Mouse (Mus musculus): ENCODE data around the gene Ccl17. TPM values are rescaled to one million over a fixed set of nuclear protein-coding genes. Genes with fewer than 3 reads are reported as not detected.

The Ccl17 gene
- polyA plus RNA-seq, 2 experiments: 0.11 TPM; not detected in 1

GRCm38 (mm10) chr8:94773700-94774171 lies 36.5 kb upstream of the Ccl17 start:
- Histone ChIP-seq H3K27ac (no peak overlapping the region), H3K4me1 (replicated peaks; ENCODE audit: control insufficient read depth in 2 of 2, insufficient read depth in 2 of 2, low read length in 1 of 2) (peaks cover 3 to 12% of the 10 kb centered on the region in 2 experiments; a peak in 2 of 4 replicates), H3K4me2 (ENCODE audit: low read depth) (no peak overlapping the region), H3K4me3 (ENCODE audit: insufficient read depth in 1 of 2, low read depth in 2 of 2, low read length in 2 of 2) (no peak overlapping the region), H3K9ac (replicated peaks) (no peak overlapping the region), H3K27me3 (ENCODE audit: control insufficient read depth, insufficient read depth, low read length) (peaks cover 49% of the 10 kb centered on the region), H3K9me3 (ENCODE audit: control insufficient read depth, low read length) (no peaks in the 10 kb centered on the region), H3K36me3 (replicated peaks; ENCODE audit: control insufficient read depth, insufficient read depth, low read depth) (no peaks in the 10 kb centered on the region)
- WGBS (ENCODE audit: insufficient replicate concordance): 67% methylated on average over 12 of the region's 12 CpGs
- TF ChIP-seq EP300 (IDR thresholded peaks at IDR 0.05; ENCODE audit: low read depth): no peak
- no peak for TF ChIP-seq CTCF (IDR thresholded peaks at IDR 0.05; ENCODE audit: low read depth)
- DNase-seq (ENCODE audit: low read depth in 3 of 3, low spot score in 3 of 3) (no peak), ATAC-seq (ENCODE audit: insufficient read depth) (no peak)

GRCm38 (mm10) chr8:94774601-94775000 lies 35.7 kb upstream of the Ccl17 start:
- Histone ChIP-seq H3K4me3 (ENCODE audit: insufficient read depth in 1 of 2, low read depth in 2 of 2, low read length in 2 of 2) (no peak overlapping the region), H3K27ac (no peak overlapping the region), H3K36me3 (replicated peaks; ENCODE audit: control insufficient read depth, insufficient read depth, low read depth) (no peaks in the 10 kb centered on the region), H3K9ac (replicated peaks) (no peak overlapping the region), H3K9me3 (ENCODE audit: control insufficient read depth, low read length) (no peaks in the 10 kb centered on the region), H3K27me3 (ENCODE audit: control insufficient read depth, insufficient read depth, low read length) (peaks cover 48% of the 10 kb centered on the region), H3K4me2 (ENCODE audit: low read depth) (no peak overlapping the region), H3K4me1 (replicated peaks; ENCODE audit: control insufficient read depth in 2 of 2, insufficient read depth in 2 of 2, low read length in 1 of 2) (peaks cover 3 to 17% of the 10 kb centered on the region in 2 experiments; a peak in 2 of 4 replicates)
- no peak for DNase-seq (ENCODE audit: low read depth in 3 of 3, low spot score in 3 of 3)
- no peak for TF ChIP-seq EP300 (IDR thresholded peaks at IDR 0.05; ENCODE audit: low read depth)
- no peak for TF ChIP-seq CTCF (IDR thresholded peaks at IDR 0.05; ENCODE audit: low read depth)
- WGBS (ENCODE audit: insufficient replicate concordance): 59% methylated on average over 1 of the region's 1 CpGs
- ATAC-seq (ENCODE audit: insufficient read depth): no peak

- H3K27me3 ChIP-seq (ENCODE audit: control insufficient read depth, insufficient read depth, low read length): peaks cover 30% of the 10 kb centered on the region
- ATAC-seq (ENCODE audit: insufficient read depth) (no peak), DNase-seq (ENCODE audit: low read depth in 3 of 3, low spot score in 3 of 3) (no peak)
- TF ChIP-seq EP300 (IDR thresholded peaks at IDR 0.05; ENCODE audit: low read depth) (no peak), CTCF (IDR thresholded peaks at IDR 0.05; ENCODE audit: low read depth) (no peak)
- 42% methylated on average over 2 of the region's 2 CpGs for WGBS (ENCODE audit: insufficient replicate concordance)
- no peak overlapping the region for H3K9ac ChIP-seq (replicated peaks)
- H3K4me1 ChIP-seq (replicated peaks; ENCODE audit: control insufficient read depth in 2 of 2, insufficient read depth in 2 of 2, low read length in 1 of 2): peaks cover 12 to 15% of the 10 kb centered on the region in 2 experiments
- no peak overlapping the region for H3K4me2 ChIP-seq (ENCODE audit: low read depth)
- H3K9me3 ChIP-seq (ENCODE audit: control insufficient read depth, low read length): no peaks in the 10 kb centered on the region
- H3K4me3 ChIP-seq (ENCODE audit: insufficient read depth in 1 of 2, low read depth in 2 of 2, low read length in 2 of 2): no peak overlapping the region
- H3K27ac ChIP-seq: no peak overlapping the region
- H3K36me3 ChIP-seq (replicated peaks; ENCODE audit: control insufficient read depth, insufficient read depth, low read depth): no peaks in the 10 kb centered on the region
Observed at GRCm38 (mm10) chr8:94776346-94776745, 33.9 kb upstream of the Ccl17 start.

GRCm38 (mm10) chr8:94778036-94778435 lies 32.2 kb upstream of the Ccl17 start:
- H3K36me3 ChIP-seq (replicated peaks; ENCODE audit: control insufficient read depth, insufficient read depth, low read depth): no peaks in the 10 kb centered on the region
- H3K4me1 ChIP-seq (replicated peaks; ENCODE audit: control insufficient read depth in 2 of 2, insufficient read depth in 2 of 2, low read length in 1 of 2): peaks cover 18 to 20% of the 10 kb centered on the region in 2 experiments
- WGBS (ENCODE audit: insufficient replicate concordance): 50% methylated on average over 10 of the region's 10 CpGs
- no peak overlapping the region for H3K4me2 ChIP-seq (ENCODE audit: low read depth)
- H3K4me3 ChIP-seq (ENCODE audit: insufficient read depth in 1 of 2, low read depth in 2 of 2, low read length in 2 of 2): no peak overlapping the region
- no peak for DNase-seq (ENCODE audit: low read depth in 3 of 3, low spot score in 3 of 3)
- H3K27me3 ChIP-seq (ENCODE audit: control insufficient read depth, insufficient read depth, low read length): peaks cover 13% of the 10 kb centered on the region
- no peak for TF ChIP-seq CTCF (IDR thresholded peaks at IDR 0.05; ENCODE audit: low read depth)
- no peak for TF ChIP-seq EP300 (IDR thresholded peaks at IDR 0.05; ENCODE audit: low read depth)
- no peak overlapping the region for H3K27ac ChIP-seq
- no peak overlapping the region for H3K9ac ChIP-seq (replicated peaks)
- no peaks in the 10 kb centered on the region for H3K9me3 ChIP-seq (ENCODE audit: control insufficient read depth, low read length)
- no peak for ATAC-seq (ENCODE audit: insufficient read depth)

- DNase-seq (ENCODE audit: low read depth in 3 of 3, low spot score in 3 of 3): no peak
- peaks cover 9% of the 10 kb centered on the region for H3K27me3 ChIP-seq (ENCODE audit: control insufficient read depth, insufficient read depth, low read length)
- no peak overlapping the region for H3K27ac ChIP-seq
Observed at GRCm38 (mm10) chr8:94778473-94778872, 31.8 kb upstream of the Ccl17 start.

More at GRCm38 (mm10) chr8:94778473-94778872, 31.8 kb upstream of the Ccl17 start:
- Histone ChIP-seq H3K9me3 (ENCODE audit: control insufficient read depth, low read length) (no peaks in the 10 kb centered on the region), H3K4me1 (replicated peaks; ENCODE audit: control insufficient read depth in 2 of 2, insufficient read depth in 2 of 2, low read length in 1 of 2) (peaks cover 18 to 20% of the 10 kb centered on the region in 2 experiments), H3K4me2 (ENCODE audit: low read depth) (no peak overlapping the region), H3K9ac (replicated peaks) (no peak overlapping the region), H3K4me3 (ENCODE audit: insufficient read depth in 1 of 2, low read depth in 2 of 2, low read length in 2 of 2) (no peak overlapping the region), H3K36me3 (replicated peaks; ENCODE audit: control insufficient read depth, insufficient read depth, low read depth) (no peaks in the 10 kb centered on the region)
- no peak for TF ChIP-seq EP300 (IDR thresholded peaks at IDR 0.05; ENCODE audit: low read depth)
- WGBS (ENCODE audit: insufficient replicate concordance): 20% methylated on average over 5 of the region's 5 CpGs
- ATAC-seq (ENCODE audit: insufficient read depth): no peak
